Mouse (Mus musculus): ENCODE data around the gene Gatad2b. TPM values are rescaled to one million over a fixed set of nuclear protein-coding genes. Genes with fewer than 3 reads are reported as not detected.

Gatad2b gene
- total and polyA plus RNA-seq, 3 experiments: 8.4 to 22.6 (median 8.9) TPM

DNA sequence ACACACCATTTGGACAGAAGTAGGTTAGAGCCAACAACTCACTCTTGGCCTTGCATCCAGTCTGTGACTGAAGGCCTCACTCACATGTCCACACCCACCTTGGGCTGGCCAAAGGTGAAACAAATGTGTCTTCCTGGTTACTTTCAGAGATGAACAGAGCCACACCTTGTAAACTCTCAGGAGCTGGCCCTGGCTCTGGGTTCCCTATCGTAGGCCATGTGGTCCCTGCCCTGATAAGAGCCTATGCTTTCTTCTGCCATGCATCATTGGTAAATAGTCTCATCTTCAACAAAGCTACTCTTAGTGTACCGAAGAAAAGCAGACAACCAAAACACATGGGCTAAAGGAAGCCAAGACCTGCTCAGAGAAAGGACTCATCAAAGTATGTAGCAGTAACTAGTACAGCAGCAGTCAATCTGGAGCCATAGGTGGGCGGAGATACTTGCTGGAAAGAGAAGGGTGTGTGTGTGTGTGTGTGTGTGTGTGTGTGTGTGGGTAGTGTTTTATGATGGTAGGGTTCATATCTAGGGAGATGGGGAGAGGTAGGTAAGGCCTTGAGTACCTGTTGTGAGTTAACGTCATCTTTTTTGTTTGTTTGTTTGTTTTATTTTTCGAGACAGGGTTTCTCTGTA lies 74.1 kb downstream of the Gatad2b start:
- DNase-seq (ENCODE audit: extremely low read depth): no peak
- H3K79me2 ChIP-seq (replicated peaks; ENCODE audit: control insufficient read depth, extremely low read depth, insufficient read depth, poor library complexity, severe bottlenecking): no peaks in the 10 kb centered on the region
- peaks cover 4 to 32% of the 10 kb centered on the region in 2 experiments; a peak in 3 of 4 replicates for H3K4me1 ChIP-seq (ENCODE audit: control insufficient read depth in 1 of 2, insufficient read depth in 2 of 2)
- no peaks in the 10 kb centered on the region for H3K27me3 ChIP-seq (replicated peaks)
- H3K27ac ChIP-seq (ENCODE audit: insufficient read depth, low read depth): no peak overlapping the region
- dilution Hi-C loops (cut with MboI; ENCODE audit: extremely low pct_ligation_motif_present, extremely low pct_unique_long_range_greater_than_20kb, low sequenced_read_pairs) (no loop called here), in situ Hi-C loops (cut with MboI; ENCODE audit: low pct_ligation_motif_present, low pct_unique_long_range_greater_than_20kb, low sequenced_read_pairs) (no loop called here)
- H3K9me3 ChIP-seq (replicated peaks; ENCODE audit: low read length): no peaks in the 10 kb centered on the region
- TF ChIP-seq E2F4 (IDR thresholded peaks at IDR 0.05; ENCODE audit: insufficient replicate concordance, low read depth, low read length) (no peak), HCFC1 (IDR thresholded peaks at IDR 0.05; ENCODE audit: low read depth, low read length) (no peak), RCOR1 (conservative IDR thresholded peaks at IDR 0.05; ENCODE audit: low read depth, low read length) (no peak), CHD2 (IDR thresholded peaks at IDR 0.05; ENCODE audit: low read length) (no peak), POLR2A (IDR thresholded peaks at IDR 0.05; ENCODE audit: low read depth, low read length) (no peak), SIN3A (IDR thresholded peaks at IDR 0.05; ENCODE audit: low read length) (no peak), MAX (IDR thresholded peaks at IDR 0.05; ENCODE audit: low read length) (no peak)
- no peak overlapping the region for H3K9ac ChIP-seq (ENCODE audit: insufficient read depth, low read depth)
- no peak overlapping the region for H3K4me3 ChIP-seq (replicated peaks in 1 of 3; ENCODE audit: low read depth in 2 of 3, low read length in 2 of 3, poor library complexity in 1 of 3)
- H3K4me2 ChIP-seq (ENCODE audit: insufficient read depth, low read depth, poor library complexity, severe bottlenecking): no peak overlapping the region
- peaks cover 4 to 14% of the 10 kb centered on the region in 2 experiments for H3K36me3 ChIP-seq (replicated peaks in 1 of 2; ENCODE audit: control insufficient read depth in 1 of 2, insufficient read depth in 1 of 2, low read length in 1 of 2)

DNA sequence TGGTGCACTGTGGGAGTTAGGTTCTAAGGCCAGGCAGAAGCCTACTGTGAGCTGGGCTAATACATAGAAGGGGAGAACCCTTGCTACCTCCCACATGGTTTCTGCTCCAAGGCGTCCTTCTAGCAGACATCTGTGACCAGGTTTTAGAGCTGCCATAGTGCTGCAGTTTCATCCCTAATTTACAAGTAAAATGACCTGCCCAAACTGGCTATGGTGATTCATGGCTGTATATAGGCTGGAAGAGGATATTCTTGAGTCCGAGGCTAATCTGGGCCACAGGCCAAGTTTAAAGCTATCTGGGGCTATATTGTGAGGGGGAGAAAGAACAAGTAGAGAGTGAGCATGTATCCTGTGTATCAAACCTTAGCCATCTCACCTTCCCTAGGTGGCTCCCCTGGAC lies 76.1 kb downstream of the Gatad2b start:
- Histone ChIP-seq H3K79me2 (replicated peaks; ENCODE audit: control insufficient read depth, extremely low read depth, insufficient read depth, poor library complexity, severe bottlenecking) (no peaks in the 10 kb centered on the region), H3K4me3 (replicated peaks in 1 of 3; ENCODE audit: low read depth in 2 of 3, low read length in 2 of 3, poor library complexity in 1 of 3) (no peak overlapping the region), H3K4me2 (ENCODE audit: insufficient read depth, low read depth, poor library complexity, severe bottlenecking) (0 out of 2 replicates have a peak overlapping the region, but pooled peaks have one; percentile 5), H3K4me1 (ENCODE audit: control insufficient read depth in 1 of 2, insufficient read depth in 2 of 2) (peaks cover 5 to 32% of the 10 kb centered on the region in 2 experiments), H3K9ac (ENCODE audit: insufficient read depth, low read depth) (no peak overlapping the region), H3K9me3 (replicated peaks; ENCODE audit: low read length) (no peaks in the 10 kb centered on the region), H3K36me3 (replicated peaks in 1 of 2; ENCODE audit: control insufficient read depth in 1 of 2, insufficient read depth in 1 of 2, low read length in 1 of 2) (peaks cover 0 to 4% of the 10 kb centered on the region in 2 experiments), H3K27me3 (replicated peaks) (no peaks in the 10 kb centered on the region), H3K27ac (ENCODE audit: insufficient read depth, low read depth) (no peak overlapping the region)
- in situ Hi-C loops (cut with MboI; ENCODE audit: low pct_ligation_motif_present, low pct_unique_long_range_greater_than_20kb, low sequenced_read_pairs): no loop called here
- dilution Hi-C loops (cut with MboI; ENCODE audit: extremely low pct_ligation_motif_present, extremely low pct_unique_long_range_greater_than_20kb, low sequenced_read_pairs): no loop called here
- peak; percentile 76 for DNase-seq (ENCODE audit: extremely low read depth)
- no peak for TF ChIP-seq SIN3A (IDR thresholded peaks at IDR 0.05; ENCODE audit: low read length)

DNA sequence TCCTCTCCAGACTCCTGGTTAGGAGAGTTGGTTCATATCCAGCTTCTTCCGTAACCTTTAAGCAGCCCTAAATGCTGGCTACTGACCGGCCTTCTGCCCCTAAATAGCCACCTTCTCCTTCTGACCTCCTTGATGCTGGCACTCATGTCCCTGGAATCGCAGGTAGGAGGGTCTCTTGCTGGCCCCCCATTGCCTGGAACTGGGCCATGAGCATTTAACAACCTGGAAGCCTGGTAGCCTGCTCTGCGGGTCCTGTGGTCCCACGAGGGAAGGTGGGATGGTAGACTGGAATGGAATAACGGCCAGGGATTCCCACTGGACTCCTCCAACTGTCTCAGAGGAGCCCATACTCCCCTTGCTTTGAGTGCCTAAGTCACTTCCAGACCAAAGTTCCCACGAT lies 78.9 kb downstream of the Gatad2b start:
- in situ Hi-C loops (cut with MboI; ENCODE audit: low pct_ligation_motif_present, low pct_unique_long_range_greater_than_20kb, low sequenced_read_pairs): loop anchor here (5.0 to 10.0 kb wide), 2 partner anchors 77 to 150 kb away; partner anchors contain the start of gene Gatad2b
- no peaks in the 10 kb centered on the region for H3K27me3 ChIP-seq (replicated peaks)
- TF ChIP-seq SMC3 (IDR thresholded peaks at IDR 0.05; ENCODE audit: low read depth, low read length) (no peak), ZMIZ1 (IDR thresholded peaks at IDR 0.05; ENCODE audit: low read depth, low read length) (no peak), ZC3H11A (IDR thresholded peaks at IDR 0.05; ENCODE audit: low read depth, low read length) (no peak), CHD2 (IDR thresholded peaks at IDR 0.05; ENCODE audit: low read length) (no peak), MYC (IDR thresholded peaks at IDR 0.05; ENCODE audit: low read depth, low read length) (no peak), MAX (IDR thresholded peaks at IDR 0.05; ENCODE audit: low read length) (no peak), UBTF (IDR thresholded peaks at IDR 0.05; ENCODE audit: low read depth, low read length) (no peak), PAX5 (IDR thresholded peaks at IDR 0.05; ENCODE audit: low read length) (no peak), CHD1 (IDR thresholded peaks at IDR 0.05; ENCODE audit: low read depth, low read length) (no peak), USF1 (IDR thresholded peaks at IDR 0.05; ENCODE audit: low read depth, low read length) (no peak), KAT2A (IDR thresholded peaks at IDR 0.05; ENCODE audit: insufficient replicate concordance, low read length) (no peak), RCOR1 (conservative IDR thresholded peaks at IDR 0.05; ENCODE audit: low read depth, low read length) (no peak)

More for the DNA sequence above, 78.9 kb downstream of the Gatad2b start:
- no peak overlapping the region for H3K4me2 ChIP-seq (ENCODE audit: insufficient read depth, low read depth, poor library complexity, severe bottlenecking)
- peaks cover 8 to 27% of the 10 kb centered on the region in 2 experiments for H3K4me1 ChIP-seq (ENCODE audit: control insufficient read depth in 1 of 2, insufficient read depth in 2 of 2)
- dilution Hi-C loops (cut with MboI; ENCODE audit: extremely low pct_ligation_motif_present, extremely low pct_unique_long_range_greater_than_20kb, low sequenced_read_pairs): no loop called here
- H3K9ac ChIP-seq (ENCODE audit: insufficient read depth, low read depth): no peak overlapping the region
- no peak overlapping the region for H3K4me3 ChIP-seq (replicated peaks in 1 of 3; ENCODE audit: low read depth in 2 of 3, low read length in 2 of 3, poor library complexity in 1 of 3)
- H3K79me2 ChIP-seq (replicated peaks; ENCODE audit: control insufficient read depth, extremely low read depth, insufficient read depth, poor library complexity, severe bottlenecking): no peaks in the 10 kb centered on the region
- DNase-seq (ENCODE audit: extremely low read depth): no peak
- no peaks in the 10 kb centered on the region for H3K36me3 ChIP-seq (replicated peaks in 1 of 2; ENCODE audit: control insufficient read depth in 1 of 2, insufficient read depth in 1 of 2, low read length in 1 of 2)
- no peaks in the 10 kb centered on the region for H3K9me3 ChIP-seq (replicated peaks; ENCODE audit: low read length)
- no peak overlapping the region for H3K27ac ChIP-seq (ENCODE audit: insufficient read depth, low read depth)
